Mouse (Mus musculus) ES-E14 (cell line): ENCODE data around the gene Coa5.

ENCODE experiments used
- CHD2 ChIP-seq: IDR thresholded peaks from 2 replicates; pipeline ENCODE4 v1.6.1; 2014; ENCODE audit warnings: mild to moderate bottlenecking, low read depth, low read length, inconsistent platforms
- HCFC1 ChIP-seq: IDR thresholded peaks from 2 replicates; pipeline ENCODE4 v1.6.1; 2012; ENCODE audit warnings: low read length, inconsistent platforms, borderline replicate concordance; ENCODE audit not compliant: insufficient read depth
- MAFK ChIP-seq: IDR thresholded peaks from 2 replicates; pipeline ENCODE4 v1.6.1; 2014; ENCODE audit warnings: mild to moderate bottlenecking, low read depth, low read length, inconsistent platforms; ENCODE audit not compliant: insufficient read depth
- ZNF384 ChIP-seq: IDR thresholded peaks from 2 replicates; pipeline ENCODE4 v1.6.1; 2012; ENCODE audit warnings: low read depth, low read length, inconsistent platforms

GRCm38 (mm10) chr1:37384304-37384703 is 45.6 kb downstream of the Coa5 start:
- no peak for TF ChIP-seq HCFC1
- TF ChIP-seq CHD2: no peak
- no peak for TF ChIP-seq MAFK
- TF ChIP-seq ZNF384: no peak
